Mouse (Mus musculus) embryonic facial prominence, embryonic 11.5 days (tissue): ENCODE data around the gene Sdk2. TPM values are rescaled to one million over a fixed set of nuclear protein-coding genes. Genes with fewer than 3 reads are reported as not detected.

Experiments
- ATAC-seq: fragments of 200-750 bp; cut with Nextera tagmentation; replicated peaks from 2 replicates; pipeline ENCODE4 v1.8.0; 2017; ENCODE audit warnings: low read depth; ENCODE audit not compliant: insufficient number of reproducible peaks, low FRiP score, low TSS enrichment
- DNase-seq: peaks from one replicate; pipeline ENCODE4 v3.0.0-alpha.2; 2015; ENCODE audit warnings: low spot score
- H3K27ac ChIP-seq: fragments of 300-500 bp; sonication (generic); replicated peaks from 2 replicates; pipeline ENCODE4 v1.5.1; 2014; ENCODE audit warnings: mild to moderate bottlenecking, low read depth, low read length, control low read depth
- H3K27me3 ChIP-seq: fragments of 300-500 bp; sonication (generic); 2 replicates; pipeline ENCODE4 v1.6.1; 2014; ENCODE audit warnings: mild to moderate bottlenecking, low read length, moderate library complexity, mixed read lengths; ENCODE audit not compliant: control insufficient read depth, insufficient read depth
- H3K36me3 ChIP-seq: fragments of 300-500 bp; sonication (generic); replicated peaks from 2 replicates; pipeline ENCODE4 v1.6.1; 2014; ENCODE audit warnings: low read depth, mild to moderate bottlenecking, low read length, moderate library complexity, mixed read lengths; ENCODE audit not compliant: control insufficient read depth, insufficient read depth
- H3K4me1 ChIP-seq: fragments of 300-500 bp; sonication (generic); 2 replicates; pipeline ENCODE4 v1.6.1; 2014; ENCODE audit warnings: low read length, mixed read lengths; ENCODE audit not compliant: control insufficient read depth, insufficient read depth
- H3K4me2 ChIP-seq: fragments of 300-500 bp; sonication (generic); 2 replicates; pipeline ENCODE4 v1.6.1; 2014; ENCODE audit warnings: low read depth, mild to moderate bottlenecking, control low read depth, low read length, moderate library complexity
- H3K4me3 ChIP-seq: fragments of 300-500 bp; sonication (generic); 2 replicates; pipeline ENCODE4 v1.5.1; 2014; ENCODE audit warnings: low read depth, low read length, control low read depth
- H3K9ac ChIP-seq: fragments of 300-500 bp; sonication (generic); replicated peaks from 2 replicates; pipeline ENCODE4 v1.6.1; 2014; ENCODE audit warnings: mild to moderate bottlenecking, control low read depth, low read length
- H3K9me3 ChIP-seq: fragments of 300-500 bp; sonication (generic); replicated peaks from 2 replicates; pipeline ENCODE4 v1.6.1; 2016; ENCODE audit warnings: mild to moderate bottlenecking, low read length, inconsistent platforms, mixed read lengths; ENCODE audit not compliant: control insufficient read depth
- WGBS: fragments of 180-500 bp; shearing (Covaris S2); extraction: QIAGEN DNeasy Blood & Tissue Kit; methylation state at CpG from one replicate; pipeline ENCODE4 v1.1.7; 2014; 5-methylcytosine and 5-hydroxymethylcytosine counted together
- polyA plus RNA-seq: library from polyadenylated mRNA; unstranded; fragments of >200 nt; fragmentation: Nextera tagmentation; extraction: Ambion mirVana; gene quantifications from 2 replicates; pipeline ENCODE4 v1.2.1, GENCODE M21; 2014

Gene Sdk2
- polyA plus RNA-seq, 1 experiment from 2014 or later: 0.88 TPM

GRCm38 (mm10) chr11:113816439-113816838, 250.4 kb downstream of the Sdk2 start:
- no peak overlapping the region for H3K4me2 ChIP-seq
- H3K9me3 ChIP-seq: no peaks in the 10 kb centered on the region
- no peak overlapping the region for H3K9ac ChIP-seq
- no peak overlapping the region for H3K27ac ChIP-seq
- WGBS: 88% methylated on average over 4 of the region's 4 CpGs
- no peaks in the 10 kb centered on the region for H3K36me3 ChIP-seq
- H3K27me3 ChIP-seq: no peaks in the 10 kb centered on the region
- no peaks in the 10 kb centered on the region for H3K4me1 ChIP-seq
- no peak overlapping the region for H3K4me3 ChIP-seq
- ATAC-seq: no peak
- no peak for DNase-seq

GRCm38 (mm10) chr11:113811546-113812339, 255.1 kb downstream of the Sdk2 start:
- H3K4me1 ChIP-seq: peaks cover 8% of the 10 kb centered on the region
- no peak overlapping the region for H3K27ac ChIP-seq
- H3K4me2 ChIP-seq: no peak overlapping the region
- H3K36me3 ChIP-seq: no peaks in the 10 kb centered on the region
- 60% methylated on average over 20 of the region's 20 CpGs for WGBS
- H3K9me3 ChIP-seq: no peaks in the 10 kb centered on the region
- H3K27me3 ChIP-seq: no peaks in the 10 kb centered on the region
- ATAC-seq: no peak; the same call in 1 of the 2 replicates
- DNase-seq: no peak
- H3K4me3 ChIP-seq: no peak overlapping the region
- H3K9ac ChIP-seq: no peak overlapping the region

GRCm38 (mm10) chr11:113810638-113811545, 256.0 kb downstream of the Sdk2 start:
- Histone ChIP-seq H3K36me3 (no peaks in the 10 kb centered on the region), H3K9ac (peak overlapping the region; percentile 25; the same call in 1 of the 2 replicates), H3K4me3 (no peak overlapping the region), H3K27me3 (no peaks in the 10 kb centered on the region), H3K27ac (no peak overlapping the region), H3K4me1 (peaks cover 8% of the 10 kb centered on the region), H3K4me2 (no peak overlapping the region), H3K9me3 (no peaks in the 10 kb centered on the region)
- 45% methylated on average over 24 of the region's 24 CpGs for WGBS
- DNase-seq (peak; percentile 97), ATAC-seq (peak; percentile 84)

- H3K36me3 ChIP-seq: no peaks in the 10 kb centered on the region
- WGBS: 25% methylated on average over 9 of the region's 9 CpGs
- no peaks in the 10 kb centered on the region for H3K9me3 ChIP-seq
- ATAC-seq: no peak
- H3K4me1 ChIP-seq: peaks cover 8% of the 10 kb centered on the region
- no peak overlapping the region for H3K4me3 ChIP-seq
- H3K27ac ChIP-seq: no peak overlapping the region
- DNase-seq: no peak
- H3K9ac ChIP-seq: no peak overlapping the region
- no peak overlapping the region for H3K4me2 ChIP-seq
- H3K27me3 ChIP-seq: no peaks in the 10 kb centered on the region
Observed at GRCm38 (mm10) chr11:113807086-113807485, 259.8 kb downstream of the Sdk2 start.

GRCm38 (mm10) chr11:113806382-113807077, 260.3 kb downstream of the Sdk2 start:
- WGBS: 40% methylated on average over 9 of the region's 9 CpGs
- no peak overlapping the region for H3K4me2 ChIP-seq
- no peak overlapping the region; the same call in 1 of the 2 replicates for H3K9ac ChIP-seq
- no peaks in the 10 kb centered on the region for H3K27me3 ChIP-seq
- ATAC-seq (no peak), DNase-seq (no peak)
- no peaks in the 10 kb centered on the region for H3K9me3 ChIP-seq
- H3K36me3 ChIP-seq: no peaks in the 10 kb centered on the region
- H3K4me1 ChIP-seq: peaks cover 8% of the 10 kb centered on the region
- H3K27ac ChIP-seq: no peak overlapping the region
- no peak overlapping the region for H3K4me3 ChIP-seq

DNA sequence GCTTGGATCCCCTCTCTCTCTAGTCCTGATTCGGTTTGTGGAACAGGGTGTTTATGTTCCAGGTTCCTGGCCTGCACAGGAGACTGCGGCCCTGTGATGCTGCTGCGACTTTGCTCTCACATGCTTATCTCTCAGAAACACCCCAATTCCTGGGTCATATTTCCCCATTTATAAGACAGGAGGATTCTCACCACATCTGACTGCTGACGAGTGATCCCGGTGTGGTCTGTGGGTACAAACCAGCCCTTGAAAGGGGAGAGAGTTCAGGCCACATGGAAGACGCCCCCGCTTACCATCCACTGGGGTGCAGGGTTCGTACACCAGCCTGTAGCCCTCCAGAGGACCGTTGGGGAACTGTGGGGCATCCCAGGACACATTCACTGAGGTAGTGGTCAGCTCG, 260.9 kb downstream of the Sdk2 start:
- WGBS: 76% methylated on average over 10 of the region's 10 CpGs
- Histone ChIP-seq H3K4me3 (no peak overlapping the region), H3K4me1 (peaks cover 8% of the 10 kb centered on the region), H3K27ac (no peak overlapping the region), H3K4me2 (no peak overlapping the region), H3K36me3 (no peaks in the 10 kb centered on the region), H3K9ac (no peak overlapping the region; the same call in 1 of the 2 replicates), H3K27me3 (no peaks in the 10 kb centered on the region), H3K9me3 (no peaks in the 10 kb centered on the region)
- DNase-seq: no peak
- no peak for ATAC-seq

GRCm38 (mm10) chr11:113803321-113803941, 263.4 kb downstream of the Sdk2 start:
- H3K9me3 ChIP-seq: no peaks in the 10 kb centered on the region
- peaks cover 5% of the 10 kb centered on the region for H3K4me1 ChIP-seq
- H3K9ac ChIP-seq: no peak overlapping the region
- no peak overlapping the region for H3K4me3 ChIP-seq
- no peak for DNase-seq
- H3K4me2 ChIP-seq: no peak overlapping the region
- H3K27me3 ChIP-seq: no peaks in the 10 kb centered on the region
- no peak for ATAC-seq
- H3K27ac ChIP-seq: no peak overlapping the region
- no peaks in the 10 kb centered on the region for H3K36me3 ChIP-seq
- 76% methylated on average over 9 of the region's 9 CpGs for WGBS
